Mouse (Mus musculus) splenic B cell, adult 2 months (primary cell): ENCODE measurements at regions not wholly inside any gene's neighbourhood (a gene's known extent, or its start where the extent isn't known, plus 50 kb on each side); places are given as distances from the start of the nearest gene placed in this dataset.

Source experiments
- DNase-seq: peaks from one replicate; pipeline ENCODE4 v3.0.0-alpha.2; 2011; ENCODE audit warnings: low read depth, low spot score
- H3K27me3 ChIP-seq: 2 replicates; pipeline ENCODE4 v1.6.1; 2012; ENCODE audit warnings: mild to moderate bottlenecking, low read length, moderate library complexity, mixed read lengths; ENCODE audit not compliant: control insufficient read depth, poor library complexity, insufficient read depth, severe bottlenecking
- H3K36me3 ChIP-seq: 2 replicates; pipeline ENCODE4 v1.6.1; 2012; ENCODE audit warnings: mild to moderate bottlenecking, low read length, moderate library complexity, mixed read lengths; ENCODE audit not compliant: control insufficient read depth, poor library complexity, insufficient read depth, severe bottlenecking

GRCm38 (mm10) chr17:7680658-7681057, 146.4 kb downstream of the Fndc1 start:
- H3K27me3 ChIP-seq = no peaks in the 10 kb centered on the region
- H3K36me3 ChIP-seq = no peaks in the 10 kb centered on the region
- no peak for DNase-seq

- Histone ChIP-seq H3K27me3 (no peaks in the 10 kb centered on the region), H3K36me3 (no peaks in the 10 kb centered on the region)
- no peak for DNase-seq
These were observed 147.3 kb downstream of the Fndc1 start for GRCm38 (mm10) chr17:7679786-7680185.

GRCm38 (mm10) chr17:7678898-7679297, 148.2 kb downstream of the Fndc1 start:
- DNase-seq = no peak
- no peaks in the 10 kb centered on the region for H3K27me3 ChIP-seq

GRCm38 (mm10) chr17:7677796-7678195, 149.3 kb downstream of the Fndc1 start:
- Histone ChIP-seq H3K36me3 (no peaks in the 10 kb centered on the region), H3K27me3 (no peaks in the 10 kb centered on the region)
- DNase-seq = no peak

More at GRCm38 (mm10) chr17:7678898-7679297, 148.2 kb downstream of the Fndc1 start:
- H3K36me3 ChIP-seq = no peaks in the 10 kb centered on the region

- no peaks in the 10 kb centered on the region for H3K36me3 ChIP-seq
- no peak for DNase-seq
These were observed 149.8 kb downstream of the Fndc1 start for GRCm38 (mm10) chr17:7677301-7677700.

GRCm38 (mm10) chr17:7676776-7677175, 150.3 kb downstream of the Fndc1 start:
- no peak for DNase-seq
- H3K36me3 ChIP-seq = no peaks in the 10 kb centered on the region

More at GRCm38 (mm10) chr17:7677301-7677700, 149.8 kb downstream of the Fndc1 start:
- no peaks in the 10 kb centered on the region for H3K27me3 ChIP-seq

GRCm38 (mm10) chr17:7674511-7674910, 152.6 kb downstream of the Fndc1 start:
- H3K27me3 ChIP-seq = no peaks in the 10 kb centered on the region
- no peaks in the 10 kb centered on the region for H3K36me3 ChIP-seq
- DNase-seq = no peak

More at GRCm38 (mm10) chr17:7676776-7677175, 150.3 kb downstream of the Fndc1 start:
- no peaks in the 10 kb centered on the region for H3K27me3 ChIP-seq

GRCm38 (mm10) chr17:7667826-7668225, 159.3 kb downstream of the Fndc1 start:
- H3K27me3 ChIP-seq = no peaks in the 10 kb centered on the region

GRCm38 (mm10) chr17:7666781-7667398, 160.2 kb downstream of the Fndc1 start:
- no peaks in the 10 kb centered on the region for H3K36me3 ChIP-seq
- no peak for DNase-seq
- no peaks in the 10 kb centered on the region for H3K27me3 ChIP-seq

More at GRCm38 (mm10) chr17:7667826-7668225, 159.3 kb downstream of the Fndc1 start:
- DNase-seq = no peak
- no peaks in the 10 kb centered on the region for H3K36me3 ChIP-seq

GRCm38 (mm10) chr17:7666207-7666606, 160.9 kb downstream of the Fndc1 start:
- no peak for DNase-seq
- Histone ChIP-seq H3K36me3 (no peaks in the 10 kb centered on the region), H3K27me3 (no peaks in the 10 kb centered on the region)

- no peaks in the 10 kb centered on the region for H3K36me3 ChIP-seq
- no peaks in the 10 kb centered on the region for H3K27me3 ChIP-seq
- DNase-seq = no peak
These were observed 161.4 kb downstream of the Fndc1 start for GRCm38 (mm10) chr17:7665686-7666085.

- no peak for DNase-seq
- Histone ChIP-seq H3K27me3 (no peaks in the 10 kb centered on the region), H3K36me3 (no peaks in the 10 kb centered on the region)
These were observed 162.9 kb downstream of the Fndc1 start for GRCm38 (mm10) chr17:7663896-7664880.

- peak; percentile 2 for DNase-seq
- Histone ChIP-seq H3K36me3 (no peaks in the 10 kb centered on the region), H3K27me3 (no peaks in the 10 kb centered on the region)
These were observed 170.6 kb downstream of the Fndc1 start for GRCm38 (mm10) chr17:7656503-7656902.

GRCm38 (mm10) chr17:7655966-7656365, 171.1 kb downstream of the Fndc1 start:
- DNase-seq = no peak

GRCm38 (mm10) chr17:7654064-7654564, 173.0 kb downstream of the Fndc1 start:
- DNase-seq = no peak
- H3K36me3 ChIP-seq = no peaks in the 10 kb centered on the region
- no peaks in the 10 kb centered on the region for H3K27me3 ChIP-seq

More at GRCm38 (mm10) chr17:7655966-7656365, 171.1 kb downstream of the Fndc1 start:
- Histone ChIP-seq H3K27me3 (no peaks in the 10 kb centered on the region), H3K36me3 (no peaks in the 10 kb centered on the region)
